Comparison of ENCODE assay signal across 9 mouse cellular contexts in the genomic region with DNA sequence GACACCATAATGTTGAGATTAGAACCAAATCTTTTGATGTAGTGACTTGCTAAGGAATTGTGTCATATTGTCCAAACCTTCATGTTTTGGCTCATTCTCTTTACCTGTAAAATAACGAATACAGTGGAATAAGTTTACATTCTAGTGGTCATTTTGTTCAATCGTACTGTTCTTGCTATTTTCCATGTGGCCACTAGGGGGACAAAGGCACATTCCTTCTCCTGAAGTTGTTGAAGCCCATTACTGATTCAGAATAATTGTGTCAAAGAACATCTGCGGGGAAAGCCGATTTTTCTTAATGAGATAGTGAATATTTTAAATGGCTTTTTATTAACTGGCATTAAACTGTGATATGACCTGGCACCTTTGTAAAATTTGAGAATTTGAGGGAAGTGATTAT. TPM values are rescaled to one million over a fixed set of nuclear protein-coding genes. Genes with fewer than 3 reads are reported as not detected.
DNase-seq lines count a peak whose midpoint lies in the region; ATAC-seq lines count a peak whose summit lies in the region.
"Had no signal": no experiment of that assay in that cellular context is flagged by ENCODE, and none has a peak within 500 bp of the region (broad histone marks: within the 10 kb centered on the region; RNA-seq: fewer than 3 reads in every experiment).

No protein-coding gene starts in this region.

- no peak overlapping the region for H3K4me3 ChIP-seq in midbrain, embryonic 14.5 days (replicated peaks; ENCODE audit: low read depth, low read length)
- H3K4me3 ChIP-seq in midbrain, embryonic 13.5 days (replicated peaks): no peak overlapping the region
- H3K4me3 ChIP-seq in limb, embryonic 10.5 days: no peak overlapping the region
- H3K4me3 ChIP-seq: heart, embryonic 15.5 days had no signal

- no peak for ATAC-seq in midbrain, embryonic 14.5 days (ENCODE audit: low FRiP score, low TSS enrichment)
- ATAC-seq in midbrain, embryonic 13.5 days: no peak

- H3K27me3 ChIP-seq in midbrain, embryonic 14.5 days (ENCODE audit: control insufficient read depth, insufficient read depth, low read length): no peaks in the 10 kb centered on the region
- peaks cover 12% of the 10 kb centered on the region for H3K27me3 ChIP-seq in midbrain, embryonic 13.5 days
- H3K27me3 ChIP-seq in splenic B cell, adult 2 months (ENCODE audit: control insufficient read depth, insufficient read depth, low read length, poor library complexity, severe bottlenecking): no peaks in the 10 kb centered on the region
- peaks cover 7% of the 10 kb centered on the region; the same call in 1 of the 2 replicates for H3K27me3 ChIP-seq in limb, embryonic 10.5 days (ENCODE audit: low read depth, poor library complexity, severe bottlenecking)
- H3K27me3 ChIP-seq: heart, embryonic 15.5 days had no signal

- DNase-seq in heart, postnatal 10 days: peak; percentile 17 to 42
- no peak for DNase-seq in heart, postnatal 25 days (ENCODE audit: low spot score)
- DNase-seq in midbrain, embryonic 14.5 days: peak; percentile 72
- peak; percentile 17 for DNase-seq in adipocyte (ENCODE audit: low spot score)
- peak; percentile 1 for DNase-seq in splenic B cell, adult 2 months (ENCODE audit: low read depth, low spot score)
- no peak for DNase-seq in limb, embryonic 10.5 days (ENCODE audit: low spot score)
- DNase-seq: adrenal gland, postnatal 25 days had no signal

- no peak overlapping the region for H3K4me2 ChIP-seq in midbrain, embryonic 14.5 days (ENCODE audit: low read length)
- H3K4me2 ChIP-seq in midbrain, embryonic 13.5 days (replicated peaks): no peak overlapping the region
- H3K4me2 ChIP-seq: heart, embryonic 15.5 days had no signal

- H3K36me3 ChIP-seq in midbrain, embryonic 14.5 days (ENCODE audit: control insufficient read depth, insufficient read depth, low read length): no peaks in the 10 kb centered on the region
- no peaks in the 10 kb centered on the region for H3K36me3 ChIP-seq in midbrain, embryonic 13.5 days
- no peaks in the 10 kb centered on the region for H3K36me3 ChIP-seq in splenic B cell, adult 2 months (ENCODE audit: control insufficient read depth, insufficient read depth, low read length, poor library complexity, severe bottlenecking)
- no peaks in the 10 kb centered on the region for H3K36me3 ChIP-seq in limb, embryonic 10.5 days
- H3K36me3 ChIP-seq: heart, embryonic 15.5 days had no signal

- H3K9ac ChIP-seq in midbrain, embryonic 14.5 days (replicated peaks; ENCODE audit: low read length): no peak overlapping the region
- H3K9ac ChIP-seq in midbrain, embryonic 13.5 days (replicated peaks): no peak overlapping the region
- H3K9ac ChIP-seq: heart, embryonic 15.5 days had no signal

- WGBS in midbrain, embryonic 14.5 days: 37% methylated on average over 4 of the region's 4 CpGs
- WGBS in midbrain, embryonic 13.5 days: 40% methylated on average over 4 of the region's 4 CpGs
- WGBS in limb, embryonic 10.5 days: 59% methylated on average over 4 of the region's 4 CpGs

- 0 out of 2 replicates have a peak, but pooled peaks cover 3% of the 10 kb centered on the region for H3K4me1 ChIP-seq in midbrain, embryonic 14.5 days (ENCODE audit: control insufficient read depth, insufficient read depth, low read length)
- H3K4me1 ChIP-seq in midbrain, embryonic 13.5 days (replicated peaks): no peaks in the 10 kb centered on the region
- peaks cover 1% of the 10 kb centered on the region for H3K4me1 ChIP-seq in limb, embryonic 10.5 days
- H3K4me1 ChIP-seq: heart, embryonic 15.5 days had no signal

- no peak overlapping the region for H3K27ac ChIP-seq in midbrain, embryonic 14.5 days (replicated peaks; ENCODE audit: low read depth, low read length)
- no peak overlapping the region for H3K27ac ChIP-seq in midbrain, embryonic 13.5 days
- no peak overlapping the region for H3K27ac ChIP-seq in limb, embryonic 10.5 days
- H3K27ac ChIP-seq: heart, embryonic 15.5 days had no signal

- H3K9me3 ChIP-seq in midbrain, embryonic 14.5 days (ENCODE audit: control insufficient read depth, low read length): no peaks in the 10 kb centered on the region
- no peaks in the 10 kb centered on the region for H3K9me3 ChIP-seq in midbrain, embryonic 13.5 days
- no peaks in the 10 kb centered on the region for H3K9me3 ChIP-seq in limb, embryonic 10.5 days (replicated peaks)
- H3K9me3 ChIP-seq: heart, embryonic 15.5 days had no signal

- intact Hi-C loops in heart, postnatal 10 days (cut with DNase I): loop anchor here (5.0 kb wide), 1 partner anchor 676 kb away; no protein-coding TSS in a partner anchor
- intact Hi-C loops in heart, postnatal 25 days (cut with DNase I): no loop called here

RNA-seq across cellular contexts. Expression of gene Cdh6, which starts 7.5 kb away (rescaled TPM):
- total RNA-seq in heart, postnatal 10 days (2021): 1 to 10 TPM; 1.4 to 1.5 TPM
- total RNA-seq in heart, postnatal 25 days (2021): 1 to 10 TPM in 1 of 2 experiments, under 1 TPM in 1; 0.34 to 1.1 TPM
- 11.1 and 11.4 TPM in 2 replicates for polyA plus RNA-seq in midbrain, embryonic 14.5 days (2014; fragmentation: Nextera tagmentation; extraction: Ambion mirVana)
- polyA plus RNA-seq in midbrain, embryonic 13.5 days (2015; fragmentation: Nextera tagmentation; extraction: Ambion mirVana): 8.7 and 10.2 TPM in 2 replicates
- 4.7 and 5.5 TPM in 2 replicates for polyA plus RNA-seq in limb, embryonic 10.5 days (2016; fragmentation: Nextera tagmentation; extraction: Ambion mirVana)

Comparison
In these comparisons a context has a peak if more than half of its experiments do, and no peak if none do; other contexts are left out.
1. DNase-seq: peak in heart, postnatal 10 days (2 of 2), midbrain, embryonic 14.5 days (single experiment), adipocyte (single experiment) and splenic B cell, adult 2 months (single experiment); none in heart, postnatal 25 days (single experiment) and limb, embryonic 10.5 days (single experiment).